ENCODE assay signal across 30 mouse cellular contexts in genomic region chrX:11961350-11961749, GRCm38 (mm10).
DNase-seq lines count a peak whose midpoint lies in the region; ATAC-seq and TF ChIP-seq lines count a peak whose summit lies in the region.
"Had no signal": no experiment of that assay in that cellular context is flagged by ENCODE, and none has a peak within 500 bp of the region (broad histone marks: within the 10 kb centered on the region; RNA-seq: fewer than 3 reads in every experiment).

No protein-coding gene starts in this region.

- H3K4me2 ChIP-seq in liver, postnatal 0 days (ENCODE audit: low read depth, low read length): no peak overlapping the region
- no peak overlapping the region for H3K4me2 ChIP-seq in liver, embryonic 12.5 days
- no peak overlapping the region for H3K4me2 ChIP-seq in stomach, postnatal 0 days (replicated peaks; ENCODE audit: low read depth)
- H3K4me2 ChIP-seq: forebrain, embryonic 12.5 days; heart, embryonic 12.5 days; hindbrain, embryonic 15.5 days; lung, embryonic 14.5 days; midbrain, embryonic 15.5 days; neural tube, embryonic 15.5 days; stomach, embryonic 15.5 days had no signal

- intact Hi-C loops in heart, postnatal 25 days (cut with DNase I): no loop called here

- TF ChIP-seq CTCF in liver, postnatal 0 days (IDR thresholded peaks at IDR 0.05; ENCODE audit: low read depth): no peak
- no peak for TF ChIP-seq CTCF in stomach, postnatal 0 days (IDR thresholded peaks at IDR 0.05; ENCODE audit: low read depth)

- 0 out of 2 replicates have a peak, but pooled peaks cover 2% of the 10 kb centered on the region for H3K27me3 ChIP-seq in liver, postnatal 0 days (ENCODE audit: insufficient read depth, low read length)
- peaks cover 17% of the 10 kb centered on the region for H3K27me3 ChIP-seq in liver, embryonic 12.5 days (replicated peaks)
- H3K27me3 ChIP-seq in stomach, postnatal 0 days (ENCODE audit: control insufficient read depth, insufficient read depth, low read length): no peaks in the 10 kb centered on the region
- H3K27me3 ChIP-seq: midbrain, embryonic 15.5 days; neural tube, embryonic 15.5 days; stomach, embryonic 15.5 days had no signal

- no peak overlapping the region for H3K4me3 ChIP-seq in liver, postnatal 0 days (ENCODE audit: low read depth, low read length)
- H3K4me3 ChIP-seq in liver, embryonic 12.5 days: no peak overlapping the region
- no peak overlapping the region for H3K4me3 ChIP-seq in stomach, postnatal 0 days (ENCODE audit: low read depth, low read length)
- H3K4me3 ChIP-seq: erythroblast, embryonic 14.5 days; forebrain, embryonic 12.5 days; heart, embryonic 12.5 days; hindbrain, embryonic 15.5 days; midbrain, embryonic 10.5 days; midbrain, embryonic 15.5 days; neural tube, embryonic 15.5 days; stomach, embryonic 15.5 days had no signal

- no peak overlapping the region for H3K9ac ChIP-seq in liver, postnatal 0 days (replicated peaks)
- H3K9ac ChIP-seq in liver, embryonic 12.5 days: no peak overlapping the region
- no peak overlapping the region for H3K9ac ChIP-seq in stomach, postnatal 0 days (ENCODE audit: low read length)
- H3K9ac ChIP-seq: forebrain, embryonic 12.5 days; forebrain, postnatal 0 days; heart, embryonic 12.5 days; hindbrain, embryonic 15.5 days; lung, embryonic 14.5 days; midbrain, embryonic 15.5 days; neural tube, embryonic 15.5 days; stomach, embryonic 15.5 days had no signal

- H3K27ac ChIP-seq in liver, postnatal 0 days (ENCODE audit: low read depth): no peak overlapping the region
- no peak overlapping the region for H3K27ac ChIP-seq in liver, embryonic 12.5 days
- no peak overlapping the region for H3K27ac ChIP-seq in stomach, postnatal 0 days (replicated peaks)
- H3K27ac ChIP-seq: forebrain, embryonic 12.5 days; hindbrain, embryonic 15.5 days; macrophage; midbrain, embryonic 10.5 days; midbrain, embryonic 15.5 days; neural tube, embryonic 15.5 days; stomach, embryonic 15.5 days had no signal

- no peaks in the 10 kb centered on the region for H3K4me1 ChIP-seq in liver, postnatal 0 days (ENCODE audit: insufficient read depth)
- peaks cover 17% of the 10 kb centered on the region for H3K4me1 ChIP-seq in liver, embryonic 12.5 days
- H3K4me1 ChIP-seq in stomach, postnatal 0 days (replicated peaks; ENCODE audit: control insufficient read depth, insufficient read depth): no peaks in the 10 kb centered on the region
- H3K4me1 ChIP-seq: forebrain, embryonic 12.5 days; heart, embryonic 12.5 days; hindbrain, embryonic 15.5 days; midbrain, embryonic 10.5 days; midbrain, embryonic 15.5 days; neural tube, embryonic 15.5 days; stomach, embryonic 15.5 days had no signal

- DNase-seq in cerebellum, postnatal 10 days: peak; percentile 39 to 67
- DNase-seq in cerebellum, adult 11-12 months: no peak
- DNase-seq in liver, postnatal 0 days: no peak
- peak; percentile 67 for DNase-seq in 416B (ENCODE audit: low read depth)
- DNase-seq in fibroblast of lung, adult 2 months (ENCODE audit: low read depth): peak; percentile 40
- no peak for DNase-seq in heart, postnatal 25 days (ENCODE audit: low spot score)
- no peak for DNase-seq in stomach, postnatal 0 days (ENCODE audit: low spot score)
- DNase-seq: adrenal gland, adult 8-10 months; cerebellum, adult 8-10 months; forebrain, postnatal 0 days; gastrocnemius, postnatal 10 days; kidney, adult 11 months; kidney, postnatal 14 days; lung, embryonic 14.5 days; retina, postnatal 1 day; right cerebral cortex, postnatal 14 days; thymus, postnatal 25 days had no signal

- no peaks in the 10 kb centered on the region for H3K9me3 ChIP-seq in liver, postnatal 0 days (ENCODE audit: low read length)
- no peaks in the 10 kb centered on the region for H3K9me3 ChIP-seq in liver, embryonic 12.5 days (replicated peaks)
- no peaks in the 10 kb centered on the region for H3K9me3 ChIP-seq in stomach, postnatal 0 days (ENCODE audit: control insufficient read depth, low read length)
- H3K9me3 ChIP-seq: forebrain, embryonic 12.5 days; heart, embryonic 12.5 days; hindbrain, embryonic 15.5 days; midbrain, embryonic 15.5 days; neural tube, embryonic 15.5 days; stomach, embryonic 15.5 days had no signal

- ATAC-seq in liver, postnatal 0 days: peak; percentile 61; the same call in 1 of the 2 replicates
- no peak for ATAC-seq in liver, embryonic 12.5 days
- ATAC-seq in stomach, postnatal 0 days (ENCODE audit: low FRiP score, low TSS enrichment): no peak
- ATAC-seq: activated CD4-positive, CD25-positive, alpha-beta regulatory T cell, adult 4 months; CD4-positive, CD25-positive, alpha-beta regulatory T cell, adult 4 months; forebrain, postnatal 0 days; inflammation-experienced regulatory T-cells, adult 6 months; midbrain, embryonic 15.5 days had no signal

- WGBS in liver, postnatal 0 days (ENCODE audit: insufficient replicate concordance): 21% methylated on average over 2 of the region's 2 CpGs
- 18% methylated on average over 2 of the region's 2 CpGs for WGBS in liver, embryonic 12.5 days (ENCODE audit: insufficient replicate concordance)
- WGBS in stomach, postnatal 0 days: 46% methylated on average over 2 of the region's 2 CpGs

- no peaks in the 10 kb centered on the region for H3K36me3 ChIP-seq in liver, postnatal 0 days (replicated peaks; ENCODE audit: insufficient read depth, low read length)
- no peaks in the 10 kb centered on the region for H3K36me3 ChIP-seq in liver, embryonic 12.5 days
- no peaks in the 10 kb centered on the region for H3K36me3 ChIP-seq in stomach, postnatal 0 days (ENCODE audit: control insufficient read depth, insufficient read depth, low read length)
- H3K36me3 ChIP-seq: forebrain, embryonic 12.5 days; heart, embryonic 12.5 days; hindbrain, embryonic 15.5 days; midbrain, embryonic 10.5 days; midbrain, embryonic 15.5 days; neural tube, embryonic 15.5 days; stomach, embryonic 15.5 days had no signal

- no peak for TF ChIP-seq EP300 in liver, postnatal 0 days (IDR thresholded peaks at IDR 0.05; ENCODE audit: low read depth)
- no peak for TF ChIP-seq EP300 in stomach, postnatal 0 days (optimal IDR thresholded peaks at IDR 0.05)

Comparison
In these comparisons a context has a peak if more than half of its experiments do, and no peak if none do; other contexts are left out.
1. DNase-seq: peak in cerebellum, postnatal 10 days (2 of 2), 416B (single experiment) and fibroblast of lung, adult 2 months (single experiment); none in cerebellum, adult 11-12 months (single experiment), liver, postnatal 0 days (single experiment), heart, postnatal 25 days (single experiment) and stomach, postnatal 0 days (single experiment).